Mouse (Mus musculus): Measurements from ENCODE around the gene Lamtor3. TPM values are rescaled to one million over a fixed set of nuclear protein-coding genes. Genes with fewer than 3 reads are reported as not detected.

The Lamtor3 gene
- 13.5 and 15.8 TPM in 2 replicates for polyA plus RNA-seq (2012; rRNA removed)

GRCm38 (mm10) chr3:137918172-137918931 is at the start of gene Lamtor3:
Gene Lamtor3, plus strand, starts transcription at chr3:137918506.

Other genes with a start within 250 kb of the Lamtor3 start
- not detected in 2 replicates for gene Gm21962, start 247.0 kb upstream of the Lamtor3 start, polyA plus RNA-seq (2012; rRNA removed)
- gene H2afz, start 54.0 kb upstream of the Lamtor3 start, polyA plus RNA-seq (2012; rRNA removed), result 936 and 1,366 TPM in 2 replicates
- 7.1 and 8.5 TPM in 2 replicates for gene Dnajb14, start 50.8 kb upstream of the Lamtor3 start, polyA plus RNA-seq (2012; rRNA removed)
- 4.7 and 4.9 TPM in 2 replicates for gene Dapp1, start 63.0 kb downstream of the Lamtor3 start, polyA plus RNA-seq (2012; rRNA removed)
- 2.2 and 3.4 TPM in 2 replicates for gene 1110002E22Rik, start 146.5 kb downstream of the Lamtor3 start, polyA plus RNA-seq (2012; rRNA removed)
- gene Gm5105, start 148.9 kb downstream of the Lamtor3 start, polyA plus RNA-seq (2012; rRNA removed), result not detected in 2 replicates
- 1.1 and 1.3 TPM in 2 replicates for gene Trmt10a, start 224.9 kb downstream of the Lamtor3 start, polyA plus RNA-seq (2012; rRNA removed)
- 1.4 and 1.6 TPM in 2 replicates for gene Mttp, start 226.5 kb downstream of the Lamtor3 start, polyA plus RNA-seq (2012; rRNA removed)

Data from ovary, adult 2 months (tissue).